Mouse (Mus musculus): ENCODE measurements around the gene Gcnt2. TPM values are rescaled to one million over a fixed set of nuclear protein-coding genes. Genes with fewer than 3 reads are reported as not detected.
A peak's percentile ranks its signal among the peaks of the same experiment; 100 is the strongest.

Gene Gcnt2
- total RNA-seq, 1 experiment from 2014 or later, result 7.3 TPM

DNA sequence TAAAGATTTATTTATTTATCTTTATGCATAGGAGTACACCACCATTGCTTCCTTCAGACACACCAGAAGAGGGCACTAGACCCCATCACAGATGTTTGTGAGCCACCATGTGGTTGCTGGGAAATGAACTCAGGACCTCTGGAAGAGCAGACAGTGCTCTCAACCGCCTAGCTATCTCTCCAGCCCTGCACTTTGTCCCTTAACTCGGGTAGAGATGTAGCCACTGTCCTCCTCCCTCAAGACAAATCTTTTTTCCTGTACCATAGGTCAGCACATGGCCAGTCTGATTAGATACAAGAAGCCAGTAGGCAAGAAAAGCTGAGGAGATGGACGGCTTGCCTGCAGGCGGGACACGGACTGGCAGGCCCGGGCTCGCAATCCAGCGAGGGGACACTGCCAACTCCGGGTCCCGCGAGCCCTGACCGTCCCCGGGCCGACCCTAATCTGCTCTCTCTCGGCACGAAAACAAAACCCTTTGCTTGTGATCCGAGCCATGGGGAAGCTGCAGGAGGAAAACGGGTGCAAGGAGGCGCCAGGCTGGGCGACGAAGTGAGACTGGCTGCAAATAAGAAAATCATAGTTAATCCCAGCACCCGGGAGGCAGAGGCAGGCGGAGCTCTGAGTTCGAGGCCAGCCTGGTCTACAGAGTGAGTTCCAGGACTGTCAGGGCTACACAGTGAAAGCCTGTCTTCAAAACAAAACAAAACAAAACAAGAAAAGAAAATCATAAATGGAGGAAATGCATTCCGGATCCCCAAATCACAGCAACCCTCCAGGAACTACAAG is 140.8 kb downstream of the Gcnt2 start:
- DNase-seq, result peak; percentile 40

DNA sequence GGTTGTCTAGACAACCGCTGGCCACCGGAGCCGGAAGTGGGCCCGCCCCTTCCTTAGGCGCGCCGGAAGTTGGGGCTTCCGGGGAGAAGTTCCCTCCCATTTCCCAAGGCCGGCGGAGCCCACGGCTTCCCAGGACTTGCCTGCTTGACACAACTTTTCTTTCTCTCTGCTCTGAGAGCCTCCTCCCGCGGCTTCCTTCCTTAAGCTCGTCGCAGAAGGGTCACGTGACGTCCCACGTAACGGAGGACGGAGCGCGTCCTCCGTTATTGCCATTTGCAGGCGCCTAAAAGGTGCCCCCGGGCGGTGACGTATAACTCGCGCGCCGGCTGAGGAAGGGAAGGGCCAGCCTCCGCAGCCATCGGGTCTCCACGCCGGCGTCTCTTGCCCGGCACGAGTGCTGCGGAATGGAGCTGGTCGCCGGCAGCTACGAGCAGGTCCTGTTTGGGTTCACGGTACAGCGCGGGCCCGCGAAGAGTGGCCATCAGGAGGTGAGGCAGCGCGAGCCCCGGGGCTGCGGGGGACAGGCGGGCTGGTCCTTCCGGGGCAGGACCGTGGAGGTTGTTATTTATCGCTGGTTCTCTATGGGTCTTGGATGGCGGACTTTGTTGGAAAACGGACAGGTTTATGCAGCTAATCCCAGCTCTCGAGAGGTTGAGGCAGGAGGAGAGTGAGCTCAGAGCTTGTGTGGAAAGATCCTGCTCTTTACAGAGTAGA is 141.5 kb downstream of the Gcnt2 start, which contains the start of gene Pak1ip1:
TSS of gene Pak1ip1 (plus strand) at position 98 of the 714 bp plus-strand sequence.
- peak; percentile 93 for DNase-seq

DNA sequence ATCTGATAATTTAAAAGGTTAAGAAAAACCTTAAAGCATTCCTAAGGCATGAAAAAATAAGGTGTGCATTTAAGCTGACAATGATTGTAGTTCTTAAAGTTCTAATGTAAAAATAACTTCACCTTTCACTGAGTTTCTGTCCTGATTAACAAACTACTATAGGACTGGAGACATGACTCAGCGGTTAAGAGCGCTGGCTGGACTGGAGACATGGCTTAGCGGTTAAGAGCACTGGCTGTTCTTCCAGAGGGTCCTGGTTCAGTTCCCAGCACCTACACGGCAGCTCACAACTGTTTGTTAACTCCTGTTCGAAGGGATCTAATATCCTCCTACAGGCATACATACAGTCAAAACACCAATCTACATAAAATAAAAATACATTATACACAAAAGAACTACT is 142.4 kb downstream of the Gcnt2 start:
- no peak for DNase-seq

- DNase-seq, result no peak
Observed at GRCm38 (mm10) chr13:41006244-41006643, 146.7 kb downstream of the Gcnt2 start.

DNA sequence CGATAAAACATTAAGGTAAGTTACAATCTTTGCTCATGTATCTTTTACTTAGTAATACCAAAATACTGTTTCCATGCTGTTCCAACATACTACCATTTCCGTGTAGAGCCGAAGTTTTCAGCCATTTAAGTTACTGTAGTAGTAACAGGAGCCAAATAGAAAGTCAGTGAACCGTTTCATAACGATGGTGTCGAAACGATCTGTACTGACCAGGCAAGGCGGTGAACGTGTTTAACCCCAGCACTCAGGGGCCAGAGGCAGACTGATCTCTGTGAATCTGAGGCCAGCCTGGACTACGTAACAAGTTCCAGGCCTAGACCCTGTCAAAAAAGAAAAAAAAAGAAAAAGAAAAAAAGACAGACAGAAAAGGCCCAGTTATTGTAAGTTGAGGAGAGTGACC is 148.7 kb downstream of the Gcnt2 start:
- no peak for DNase-seq

- no peak for DNase-seq
Observed at GRCm38 (mm10) chr13:41008946-41009345, 149.4 kb downstream of the Gcnt2 start.

Small RNAs within 50 kb of the gene (microRNA-seq; reads per million reads assigned to microRNA genes)
- gene Mir5124a, result 0 reads per million in 2 experiments

Other genes with a start within 250 kb of the Gcnt2 start
- 0.18 TPM in 1 of 2 replicates, not detected in the other for gene Tfap2a, start 121.4 kb upstream of the Gcnt2 start, total RNA-seq (2021)
- gene Pak1ip1, start 141.3 kb downstream of the Gcnt2 start, total RNA-seq (2021), result 55.6 and 61.6 TPM in 2 replicates
- gene Tmem14c, start 156.5 kb downstream of the Gcnt2 start, total RNA-seq (2021), result 160 and 178 TPM in 2 replicates
- not detected in 2 replicates for gene Mak, start 220.0 kb downstream of the Gcnt2 start, total RNA-seq (2021)

Data from adrenal gland, postnatal 25 days (tissue).